Mouse (Mus musculus) left cerebral cortex, adult 11 months (tissue): Measurements from ENCODE around the gene Ggta1.

Source experiments
- DNase-seq: peaks from one replicate; pipeline ENCODE4 v3.0.0; 2022; ENCODE audit warnings: low spot score

Gene Ggta1

DNA sequence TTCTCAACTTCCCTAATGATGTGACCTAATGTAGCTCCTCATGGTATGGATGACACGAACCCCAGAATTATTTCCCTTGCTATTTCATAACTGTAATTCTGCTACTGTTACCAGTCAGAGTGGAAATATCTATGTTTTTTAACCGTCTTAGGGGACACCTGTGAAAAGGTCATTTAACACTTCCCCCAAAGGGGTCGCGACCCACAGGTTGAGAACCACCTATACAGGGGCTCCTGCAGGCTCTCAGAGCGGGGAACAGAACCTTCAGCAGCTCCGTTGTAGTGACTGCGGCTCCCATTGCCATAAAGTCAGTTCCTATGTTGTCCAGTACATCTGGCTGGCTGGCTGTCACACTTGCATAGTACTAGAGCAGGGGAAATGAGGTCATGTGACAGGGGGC lies 62.3 kb downstream of the Ggta1 start:
- DNase-seq: no peak

DNA sequence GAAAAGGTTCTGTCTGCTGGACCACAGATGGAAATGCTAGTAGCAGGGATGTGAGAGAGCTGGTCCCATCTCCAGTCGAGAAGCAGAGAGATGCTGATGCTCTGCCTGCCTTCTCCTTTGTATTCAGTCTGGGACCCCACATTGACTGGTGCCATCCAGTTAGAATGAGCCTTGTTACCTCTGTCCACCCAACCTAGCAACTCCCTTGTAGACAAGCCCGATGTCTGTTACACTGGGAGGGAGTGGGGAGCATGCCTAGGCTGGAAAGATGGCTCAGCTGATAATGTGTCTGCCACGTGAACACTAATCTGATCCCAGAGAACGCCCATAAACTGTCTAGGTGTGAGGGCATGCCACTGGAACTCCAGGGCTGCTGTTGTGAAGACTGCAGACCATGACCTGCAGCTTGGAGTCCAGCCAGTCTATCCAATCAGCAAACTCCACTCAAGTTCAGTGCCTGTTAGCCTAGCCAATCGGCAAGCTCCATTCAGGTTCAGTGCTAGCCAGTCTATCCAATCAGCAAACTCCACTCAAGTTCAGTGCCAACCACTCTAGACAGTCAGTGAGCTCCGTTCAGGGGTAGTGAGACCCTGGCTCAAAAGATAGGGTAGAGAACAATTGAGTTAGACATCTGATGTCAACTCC lies 64.7 kb downstream of the Ggta1 start:
- no peak for DNase-seq

DNA sequence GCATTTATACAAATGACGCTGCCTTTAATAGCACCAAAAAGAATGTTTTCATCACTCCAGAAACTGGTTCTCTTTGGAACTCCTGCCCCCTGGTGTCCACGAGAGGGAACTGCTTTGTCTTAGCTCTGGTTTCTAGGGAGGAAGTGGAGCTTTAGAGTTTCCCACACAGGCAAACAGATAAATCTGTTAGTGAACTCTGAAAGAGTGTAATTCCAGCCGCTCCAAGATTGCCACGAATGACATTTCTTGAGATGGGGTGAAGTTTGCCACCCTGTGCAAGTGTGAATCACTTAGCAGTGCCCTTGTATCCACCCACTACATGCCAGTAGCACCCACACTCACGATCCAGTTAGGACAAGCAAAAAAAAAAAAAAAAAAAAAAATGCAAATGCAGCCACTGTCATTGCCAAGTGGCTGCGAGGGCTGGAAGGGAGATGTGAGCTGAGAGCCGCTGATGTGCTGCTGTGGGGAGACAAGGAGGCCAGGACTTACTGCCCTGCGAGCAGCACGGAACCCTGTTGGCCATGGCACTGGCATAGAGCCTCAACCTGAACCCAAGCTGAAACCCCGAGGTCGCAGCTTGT lies 65.3 kb downstream of the Ggta1 start:
- DNase-seq: peak; percentile 51

DNA sequence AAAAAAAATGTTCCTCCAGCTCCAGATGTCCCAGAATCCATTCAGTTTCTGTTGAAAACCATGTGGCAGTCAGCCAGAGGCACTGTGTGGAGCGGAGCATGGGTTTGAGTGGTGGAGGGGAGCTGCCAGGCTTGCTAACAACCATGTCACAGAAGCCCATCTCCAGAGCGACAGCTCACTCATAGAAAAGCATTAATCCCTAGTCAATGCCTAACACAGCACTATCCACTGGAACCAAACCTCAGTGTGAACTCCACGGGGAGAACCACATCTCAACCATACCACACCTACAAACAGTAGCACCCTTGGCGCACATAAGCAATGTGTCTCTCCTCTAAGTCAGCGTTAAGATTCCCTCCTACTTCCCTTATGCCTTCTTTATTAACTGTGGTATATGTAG lies 65.9 kb downstream of the Ggta1 start, which contains the start of gene 4930402F06Rik:
TSS of gene 4930402F06Rik (minus strand) at position 80 of the 400 bp plus-strand sequence.
- peak; percentile 8 for DNase-seq

DNA sequence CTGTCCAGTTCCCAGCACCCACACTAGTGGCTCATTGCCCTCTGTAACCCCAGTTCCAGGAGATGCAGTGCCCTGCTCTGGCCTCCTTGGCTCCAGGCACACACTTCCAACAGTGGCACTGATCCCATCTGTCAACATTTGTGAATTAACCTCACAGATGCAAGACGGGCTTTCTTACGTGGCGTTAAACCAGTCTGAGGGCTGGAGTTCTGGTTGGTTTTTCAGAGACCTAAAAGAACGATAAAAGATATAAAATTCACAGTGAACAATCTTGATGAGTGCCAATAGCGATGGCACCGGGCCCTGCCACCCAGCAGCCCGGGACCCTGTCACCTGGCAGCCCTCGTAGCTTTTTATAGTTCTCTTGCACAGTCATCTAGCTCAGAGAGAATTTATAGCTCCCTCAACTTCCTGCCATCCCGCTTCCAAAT lies 77.6 kb downstream of the Ggta1 start:
- no peak for DNase-seq

DNA sequence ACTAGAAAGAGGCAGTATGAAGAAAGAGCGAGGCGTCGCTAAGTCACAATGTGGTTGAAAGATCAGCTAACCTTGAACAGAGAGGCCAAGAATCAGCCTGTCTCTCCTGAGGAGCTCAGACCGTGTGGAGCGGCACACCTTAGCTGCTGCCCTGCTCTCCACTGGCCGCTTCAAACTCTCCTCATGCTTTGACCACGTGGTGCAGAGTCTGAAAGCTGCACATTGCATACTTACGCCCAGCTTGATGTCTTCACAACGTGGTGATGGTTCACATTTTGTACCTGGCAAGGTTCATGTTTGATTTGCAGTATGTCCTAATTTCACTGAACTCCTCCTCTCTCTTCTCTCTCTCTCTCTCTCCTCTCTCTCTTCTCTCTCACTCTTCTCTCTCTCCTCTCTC lies 83.7 kb downstream of the Ggta1 start:
- no peak for DNase-seq

DNA sequence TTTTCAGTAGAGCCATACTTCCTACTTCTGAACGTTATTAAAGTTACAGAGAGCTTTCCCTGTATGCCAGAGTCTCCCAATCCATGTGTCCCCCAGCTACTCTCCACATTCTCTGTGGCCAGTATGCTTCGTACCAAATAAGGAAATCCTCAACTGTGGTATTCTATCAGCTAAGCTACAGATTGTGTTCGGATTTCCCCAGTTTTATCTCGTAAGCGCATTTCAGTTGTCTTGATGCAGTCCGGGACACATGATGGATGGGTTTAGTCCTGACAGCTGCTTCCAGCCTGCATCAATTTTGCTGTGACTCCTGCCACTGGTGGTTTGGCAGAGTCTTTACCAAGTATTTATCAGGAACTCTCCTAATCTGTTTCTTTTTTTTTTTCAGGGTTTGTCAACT lies 85.4 kb downstream of the Ggta1 start:
- no peak for DNase-seq

DNA sequence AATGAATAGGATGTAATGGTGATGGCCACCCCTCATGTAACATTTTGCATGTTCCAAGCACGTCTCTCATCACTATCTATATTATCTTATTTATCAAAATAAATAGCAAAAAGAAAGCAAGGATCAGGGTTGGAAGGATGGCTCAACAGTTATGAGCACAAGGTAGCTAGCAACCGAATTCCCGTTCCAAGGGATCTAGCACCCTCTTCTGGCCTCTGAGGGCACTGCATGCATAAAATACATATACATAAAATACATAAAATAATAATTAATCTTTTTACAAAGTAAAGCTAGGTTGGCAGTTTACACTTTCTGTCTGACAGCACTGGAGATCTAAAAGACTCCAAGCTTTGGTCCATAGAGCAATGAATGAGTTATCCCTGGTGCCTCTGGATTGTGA lies 90.0 kb downstream of the Ggta1 start:
- no peak for DNase-seq

DNA sequence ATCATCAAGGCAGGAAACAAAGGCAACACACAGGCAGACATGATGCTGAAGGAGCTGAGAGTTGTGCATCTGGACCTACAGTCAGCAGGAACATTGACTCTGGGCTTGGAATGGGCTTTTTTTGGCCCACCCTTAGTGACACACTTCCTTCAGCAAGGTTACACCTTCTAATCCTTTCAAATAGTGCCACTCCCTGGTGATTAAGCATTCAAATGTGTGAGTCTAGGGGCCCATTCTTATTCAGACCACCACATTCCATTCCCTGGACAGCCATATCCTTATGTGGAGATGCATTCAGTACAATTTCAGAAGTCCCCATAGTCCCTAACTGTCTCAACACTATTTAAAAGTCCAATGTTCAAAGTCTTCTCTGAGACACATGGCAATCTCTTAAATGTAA lies 92.3 kb downstream of the Ggta1 start:
- DNase-seq: no peak

DNA sequence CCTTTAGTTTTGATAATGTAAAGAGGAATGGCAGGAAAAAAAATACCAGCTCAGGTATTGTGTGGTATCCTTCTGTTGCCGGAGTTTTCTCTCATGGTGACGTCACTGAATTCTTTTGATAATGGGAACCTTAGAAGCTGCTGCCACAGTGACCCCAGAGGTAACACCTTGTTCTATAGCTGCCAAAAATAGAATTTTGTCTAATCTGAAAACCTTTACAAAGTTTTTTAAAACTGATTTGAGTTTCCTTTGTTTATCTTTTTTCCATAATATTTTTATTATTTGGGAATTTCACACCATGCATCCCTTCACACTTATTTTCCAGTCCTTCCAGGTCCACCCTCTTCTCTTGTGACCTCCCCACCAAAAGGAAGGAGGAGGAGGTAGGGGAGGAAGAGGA lies 95.4 kb downstream of the Ggta1 start, which contains the start of gene 4930568D16Rik:
TSS of gene 4930568D16Rik (minus strand) at position 101 of the 400 bp plus-strand sequence.
- DNase-seq: no peak
